Mouse (Mus musculus): ENCODE results near the gene Supt16.

The Supt16 gene

GRCm38 (mm10) chr14:52197156-52197878 lies at the start of gene Supt16:
Gene Supt16, minus strand, starts transcription at chr14:52197416.
- DNase-seq (ENCODE audit: low spot score), result peak; percentile 79

- no peak for DNase-seq (ENCODE audit: low spot score)
Observed at GRCm38 (mm10) chr14:52246129-52246528, 48.9 kb upstream of the Supt16 start.

- no peak for DNase-seq (ENCODE audit: low spot score)
Observed at GRCm38 (mm10) chr14:52244690-52245042, 47.5 kb upstream of the Supt16 start.

GRCm38 (mm10) chr14:52244041-52244689 lies 46.9 kb upstream of the Supt16 start:
- peak; percentile 98 for DNase-seq (ENCODE audit: low spot score)

GRCm38 (mm10) chr14:52236216-52236615 lies 39.0 kb upstream of the Supt16 start:
- DNase-seq (ENCODE audit: low spot score), result no peak

- DNase-seq (ENCODE audit: low spot score), result no peak
Observed at GRCm38 (mm10) chr14:52235165-52235564, 37.9 kb upstream of the Supt16 start.

GRCm38 (mm10) chr14:52232249-52232648 lies 35.0 kb upstream of the Supt16 start:
- no peak for DNase-seq (ENCODE audit: low spot score)

GRCm38 (mm10) chr14:52225972-52226371 lies 28.8 kb upstream of the Supt16 start:
- DNase-seq (ENCODE audit: low spot score), result no peak

- DNase-seq (ENCODE audit: low spot score), result no peak
Observed at GRCm38 (mm10) chr14:52217261-52217660, 20.0 kb upstream of the Supt16 start.

GRCm38 (mm10) chr14:52199412-52199811 lies 2.2 kb upstream of the Supt16 start:
- no peak for DNase-seq (ENCODE audit: low spot score)

- no peak for DNase-seq (ENCODE audit: low spot score)
Observed at GRCm38 (mm10) chr14:52198141-52198540, 925 bp upstream of the Supt16 start.

- peak; percentile 4 for DNase-seq (ENCODE audit: low spot score)
Observed at GRCm38 (mm10) chr14:52196230-52197155, 723 bp downstream of the Supt16 start.

GRCm38 (mm10) chr14:52195691-52196090 lies 1.5 kb downstream of the Supt16 start:
- peak; percentile 72 for DNase-seq (ENCODE audit: low spot score)

GRCm38 (mm10) chr14:52190740-52191359 lies 6.4 kb downstream of the Supt16 start:
- peak; percentile 56 for DNase-seq (ENCODE audit: low spot score)

GRCm38 (mm10) chr14:52189519-52189918 lies 7.7 kb downstream of the Supt16 start:
- DNase-seq (ENCODE audit: low spot score), result no peak

- no peak for DNase-seq (ENCODE audit: low spot score)
Observed at GRCm38 (mm10) chr14:52188788-52189187, 8.4 kb downstream of the Supt16 start.

- peak; percentile 27 for DNase-seq (ENCODE audit: low spot score)
Observed at GRCm38 (mm10) chr14:52166571-52166970, 30.6 kb downstream of the Supt16 start.

GRCm38 (mm10) chr14:52160911-52161310 lies 36.3 kb downstream of the Supt16 start:
- DNase-seq (ENCODE audit: low spot score), result no peak

GRCm38 (mm10) chr14:52155008-52155407 lies 42.2 kb downstream of the Supt16 start:
- DNase-seq (ENCODE audit: low spot score), result no peak

- DNase-seq (ENCODE audit: low spot score), result no peak
Observed at GRCm38 (mm10) chr14:52152613-52153012, 44.6 kb downstream of the Supt16 start.

- DNase-seq (ENCODE audit: low spot score), result no peak
Observed at GRCm38 (mm10) chr14:52152179-52152578, 45.0 kb downstream of the Supt16 start.

GRCm38 (mm10) chr14:52149888-52150287 lies 47.3 kb downstream of the Supt16 start:
- DNase-seq (ENCODE audit: low spot score), result no peak
